Mouse (Mus musculus) cerebellum, adult 2 months (tissue): ENCODE measurements around the gene Aldh9a1.

Experiments
- CTCF ChIP-seq: fragments of 200-500 bp; IDR thresholded peaks from 2 replicates; pipeline ENCODE4 v1.5.1; 2011; ENCODE audit warnings: low read depth, mild to moderate bottlenecking, control low read depth, low read length, moderate library complexity, borderline replicate concordance; ENCODE audit not compliant: insufficient read depth
- POLR2A ChIP-seq: fragments of 200-500 bp; IDR thresholded peaks from 2 replicates; pipeline ENCODE4 v1.6.1; 2011; ENCODE audit warnings: low read length, control low read depth, borderline replicate concordance; ENCODE audit not compliant: insufficient read depth

DNA sequence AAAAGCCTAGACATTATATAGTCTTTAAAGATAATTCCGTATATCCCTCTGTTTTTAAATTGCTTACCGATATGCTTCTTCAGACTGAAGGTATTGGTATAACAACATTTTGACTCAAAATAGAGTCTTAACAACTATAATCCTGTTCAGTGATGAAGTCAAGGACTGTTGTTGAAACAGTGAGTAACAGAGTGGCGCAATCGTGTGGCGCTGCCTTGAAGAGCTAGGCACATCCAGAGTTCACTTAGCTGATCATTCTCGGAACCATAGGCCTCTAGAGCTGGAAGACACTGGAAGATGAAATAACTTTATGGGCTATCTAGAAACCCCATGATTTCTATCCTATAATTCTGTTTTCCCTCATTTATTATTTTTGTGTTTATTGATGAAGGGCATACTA lies 28.1 kb upstream of the Aldh9a1 start:
- TF ChIP-seq CTCF (no peak), POLR2A (no peak)
